In the genomic region with DNA sequence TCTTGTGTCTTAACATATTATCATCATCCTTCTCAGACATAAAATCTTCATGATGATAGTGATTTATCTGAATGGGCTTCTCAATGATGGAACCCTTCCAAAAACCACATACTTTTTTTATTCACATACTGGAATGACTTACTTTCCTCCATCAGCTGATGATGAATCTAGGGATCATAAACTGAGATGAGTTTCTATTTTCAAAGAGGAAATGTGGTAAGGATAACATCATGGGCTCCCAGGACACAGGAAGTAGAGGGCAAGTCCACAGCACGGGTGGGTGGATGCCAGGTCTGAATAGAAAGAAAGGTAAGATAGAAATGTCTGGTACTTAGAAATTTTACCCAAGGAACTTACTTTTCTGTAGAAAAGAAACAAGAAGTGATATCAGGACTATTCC, we compare ENCODE assay signal across 16 mouse cellular contexts.
"Had no signal": no experiment of that assay in that cellular context is flagged by ENCODE, and none has a peak within 500 bp of the region (broad histone marks: within the 10 kb centered on the region; RNA-seq: fewer than 3 reads in every experiment).

No protein-coding gene starts in this region.

- H3K27ac ChIP-seq: limb, embryonic 15.5 days; liver, embryonic 12.5 days; midbrain, embryonic 10.5 days; midbrain, embryonic 15.5 days; neural tube, embryonic 13.5 days had no signal

- H3K4me1 ChIP-seq: limb, embryonic 15.5 days; liver, embryonic 12.5 days; midbrain, embryonic 15.5 days had no signal

- DNase-seq: kidney, adult 8-10 months; kidney, postnatal 25 days; layer of hippocampus, adult 9-11 months; layer of hippocampus, postnatal 36 days; lung, embryonic 14.5 days; lung, postnatal 10 days; retina, postnatal 1 day; right cerebral cortex, postnatal 4 days; spleen, adult 18-20 months; thymus, adult 18-20 months; thymus, postnatal 14 days had no signal

- H3K36me3 ChIP-seq: limb, embryonic 15.5 days; liver, embryonic 12.5 days; midbrain, embryonic 10.5 days; midbrain, embryonic 15.5 days; neural tube, embryonic 13.5 days had no signal

- H3K4me3 ChIP-seq: limb, embryonic 15.5 days; liver, embryonic 12.5 days; midbrain, embryonic 10.5 days; midbrain, embryonic 15.5 days; neural tube, embryonic 13.5 days had no signal

- ATAC-seq: liver, embryonic 12.5 days; midbrain, embryonic 15.5 days had no signal

- H3K27me3 ChIP-seq: limb, embryonic 15.5 days; liver, embryonic 12.5 days; midbrain, embryonic 15.5 days; neural tube, embryonic 13.5 days had no signal

- H3K9ac ChIP-seq: limb, embryonic 15.5 days; liver, embryonic 12.5 days; lung, embryonic 14.5 days; midbrain, embryonic 15.5 days; neural tube, embryonic 13.5 days had no signal

- H3K9me3 ChIP-seq: limb, embryonic 15.5 days; liver, embryonic 12.5 days; midbrain, embryonic 10.5 days; midbrain, embryonic 15.5 days; neural tube, embryonic 13.5 days had no signal

- H3K4me2 ChIP-seq: limb, embryonic 15.5 days; liver, embryonic 12.5 days; lung, embryonic 14.5 days; midbrain, embryonic 15.5 days; neural tube, embryonic 13.5 days had no signal
